Mouse (Mus musculus): ENCODE data around the gene Egfr. TPM values are rescaled to one million over a fixed set of nuclear protein-coding genes. Genes with fewer than 3 reads are reported as not detected.

The Egfr gene
- polyA plus RNA-seq, 1 experiment: not detected

DNA sequence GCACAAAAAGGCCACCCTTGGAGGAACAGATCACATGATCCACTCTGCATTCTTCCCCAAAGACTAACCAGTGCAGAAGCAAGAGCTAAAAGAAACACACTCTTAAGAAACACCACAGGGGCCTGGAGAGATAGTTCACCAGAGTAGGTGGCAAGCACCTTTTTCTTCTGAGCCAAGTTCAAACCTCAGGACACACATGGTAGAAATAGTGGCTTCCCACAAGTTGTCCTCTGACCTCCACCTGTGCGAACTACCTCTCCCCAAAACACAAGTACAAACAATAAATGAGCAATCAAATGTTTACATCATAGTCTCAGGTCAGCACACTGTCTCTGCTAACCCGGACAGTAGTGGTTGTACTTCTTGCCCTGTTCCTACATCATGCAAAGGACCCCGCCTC lies 45.5 kb downstream of the Egfr start:
- no peak overlapping the region for H3K4me3 ChIP-seq (ENCODE audit: insufficient read depth, low read depth, low read length)
- peaks cover 2% of the 10 kb centered on the region; the same call in 1 of the 2 replicates for H3K4me1 ChIP-seq (ENCODE audit: control insufficient read depth, insufficient read depth, low read length)
- TF ChIP-seq CTCF (IDR thresholded peaks at IDR 0.05; ENCODE audit: insufficient read depth, low read depth, low read length) (no peak), POLR2A (IDR thresholded peaks at IDR 0.05; ENCODE audit: insufficient read depth, low read depth, low read length) (no peak)
- 97% methylated on average over 3 of the region's 3 CpGs for WGBS
- no peak overlapping the region for H3K27ac ChIP-seq (ENCODE audit: insufficient read depth, low read depth, low read length)

- TF ChIP-seq CTCF (IDR thresholded peaks at IDR 0.05; ENCODE audit: insufficient read depth, low read depth, low read length): no peak
- no peak for TF ChIP-seq POLR2A (IDR thresholded peaks at IDR 0.05; ENCODE audit: insufficient read depth, low read depth, low read length)
- peaks cover 2% of the 10 kb centered on the region; the same call in 1 of the 2 replicates for H3K4me1 ChIP-seq (ENCODE audit: control insufficient read depth, insufficient read depth, low read length)
- no peak overlapping the region for H3K4me3 ChIP-seq (ENCODE audit: insufficient read depth, low read depth, low read length)
- H3K27ac ChIP-seq (ENCODE audit: insufficient read depth, low read depth, low read length): no peak overlapping the region
Measured at GRCm38 (mm10) chr11:16798136-16798535, 46.1 kb downstream of the Egfr start.

DNA sequence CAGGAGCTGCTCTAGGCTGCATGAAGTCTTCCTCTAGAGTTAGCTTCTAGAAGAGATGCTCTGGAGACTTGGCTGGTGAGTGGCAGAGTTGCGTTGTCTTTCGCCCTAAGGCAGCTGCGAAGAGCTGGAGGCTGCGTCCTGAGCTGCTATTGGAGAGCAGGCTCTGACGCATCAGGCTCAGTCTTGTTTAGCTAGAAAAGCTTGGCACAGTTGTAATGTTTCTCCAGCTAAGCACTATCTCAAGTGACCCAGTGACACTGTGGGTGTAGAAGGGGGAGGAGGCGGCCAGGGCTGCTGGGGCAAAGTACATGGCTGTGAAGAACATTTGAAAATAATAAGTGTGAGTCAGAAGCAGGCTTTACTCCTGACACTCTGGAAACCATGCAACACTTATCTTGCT lies 48.5 kb downstream of the Egfr start:
- TF ChIP-seq POLR2A (IDR thresholded peaks at IDR 0.05; ENCODE audit: insufficient read depth, low read depth, low read length) (no peak), CTCF (IDR thresholded peaks at IDR 0.05; ENCODE audit: insufficient read depth, low read depth, low read length) (no peak)
- Histone ChIP-seq H3K27ac (ENCODE audit: insufficient read depth, low read depth, low read length) (no peak overlapping the region), H3K4me3 (ENCODE audit: insufficient read depth, low read depth, low read length) (no peak overlapping the region), H3K4me1 (ENCODE audit: control insufficient read depth, insufficient read depth, low read length) (peaks cover 2% of the 10 kb centered on the region; the same call in 1 of the 2 replicates)
- 31% methylated on average over 6 of the region's 6 CpGs for WGBS

DNA sequence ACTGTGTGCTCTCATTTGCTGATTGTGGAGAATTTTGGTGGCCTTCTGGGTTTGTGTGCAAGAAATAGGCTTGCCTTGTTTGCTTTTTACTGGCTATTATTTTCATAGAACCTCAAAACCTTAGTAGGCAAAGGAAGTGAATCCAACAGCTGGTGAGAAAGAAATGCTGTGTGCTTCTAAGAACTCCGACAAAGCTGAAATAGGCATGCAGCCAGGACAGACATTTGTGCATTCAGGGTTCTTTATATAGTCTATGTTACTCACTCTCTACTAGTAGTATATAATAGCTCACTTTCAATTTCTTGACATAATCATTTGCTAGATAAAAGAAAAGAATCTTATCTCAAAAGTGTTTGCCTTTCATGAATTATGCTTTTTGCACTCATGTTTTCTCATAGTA lies 50.7 kb downstream of the Egfr start:
- no peak overlapping the region for H3K4me3 ChIP-seq (ENCODE audit: insufficient read depth, low read depth, low read length)
- 20% methylated on average over 1 of the region's 1 CpGs for WGBS
- peaks cover 2% of the 10 kb centered on the region; the same call in 1 of the 2 replicates for H3K4me1 ChIP-seq (ENCODE audit: control insufficient read depth, insufficient read depth, low read length)
- no peak for TF ChIP-seq CTCF (IDR thresholded peaks at IDR 0.05; ENCODE audit: insufficient read depth, low read depth, low read length)
- TF ChIP-seq POLR2A (IDR thresholded peaks at IDR 0.05; ENCODE audit: insufficient read depth, low read depth, low read length): no peak
- no peak overlapping the region for H3K27ac ChIP-seq (ENCODE audit: insufficient read depth, low read depth, low read length)

GRCm38 (mm10) chr11:16804016-16804415 lies 52.0 kb downstream of the Egfr start:
- Histone ChIP-seq H3K4me1 (ENCODE audit: control insufficient read depth, insufficient read depth, low read length) (peaks cover 2% of the 10 kb centered on the region; the same call in 1 of the 2 replicates), H3K27ac (ENCODE audit: insufficient read depth, low read depth, low read length) (no peak overlapping the region), H3K4me3 (ENCODE audit: insufficient read depth, low read depth, low read length) (no peak overlapping the region)
- WGBS: 100% methylated on average over 2 of the region's 2 CpGs
- TF ChIP-seq CTCF (IDR thresholded peaks at IDR 0.05; ENCODE audit: insufficient read depth, low read depth, low read length) (no peak), POLR2A (IDR thresholded peaks at IDR 0.05; ENCODE audit: insufficient read depth, low read depth, low read length) (no peak)

GRCm38 (mm10) chr11:16805886-16806285 lies 53.9 kb downstream of the Egfr start:
- no peak overlapping the region for H3K4me3 ChIP-seq (ENCODE audit: insufficient read depth, low read depth, low read length)
- TF ChIP-seq POLR2A (IDR thresholded peaks at IDR 0.05; ENCODE audit: insufficient read depth, low read depth, low read length) (no peak), CTCF (IDR thresholded peaks at IDR 0.05; ENCODE audit: insufficient read depth, low read depth, low read length) (no peak)
- H3K27ac ChIP-seq (ENCODE audit: insufficient read depth, low read depth, low read length): no peak overlapping the region
- WGBS: 83% methylated on average over 4 of the region's 4 CpGs
- peaks cover 5% of the 10 kb centered on the region for H3K4me1 ChIP-seq (ENCODE audit: control insufficient read depth, insufficient read depth, low read length)

GRCm38 (mm10) chr11:16809161-16809967 lies 57.4 kb downstream of the Egfr start:
- TF ChIP-seq CTCF (IDR thresholded peaks at IDR 0.05; ENCODE audit: insufficient read depth, low read depth, low read length) (no peak), POLR2A (IDR thresholded peaks at IDR 0.05; ENCODE audit: insufficient read depth, low read depth, low read length) (no peak)
- H3K27ac ChIP-seq (ENCODE audit: insufficient read depth, low read depth, low read length): no peak overlapping the region
- WGBS: 69% methylated on average over 9 of the region's 9 CpGs
- peaks cover 5% of the 10 kb centered on the region for H3K4me1 ChIP-seq (ENCODE audit: control insufficient read depth, insufficient read depth, low read length)
- no peak overlapping the region for H3K4me3 ChIP-seq (ENCODE audit: insufficient read depth, low read depth, low read length)

- Histone ChIP-seq H3K27ac (ENCODE audit: insufficient read depth, low read depth, low read length) (no peak overlapping the region), H3K4me3 (ENCODE audit: insufficient read depth, low read depth, low read length) (no peak overlapping the region), H3K4me1 (ENCODE audit: control insufficient read depth, insufficient read depth, low read length) (peaks cover 5% of the 10 kb centered on the region)
- WGBS: 74% methylated on average over 3 of the region's 3 CpGs
- TF ChIP-seq CTCF (IDR thresholded peaks at IDR 0.05; ENCODE audit: insufficient read depth, low read depth, low read length): no peak
- no peak for TF ChIP-seq POLR2A (IDR thresholded peaks at IDR 0.05; ENCODE audit: insufficient read depth, low read depth, low read length)
Measured at GRCm38 (mm10) chr11:16810086-16810485, 58.1 kb downstream of the Egfr start.

DNA sequence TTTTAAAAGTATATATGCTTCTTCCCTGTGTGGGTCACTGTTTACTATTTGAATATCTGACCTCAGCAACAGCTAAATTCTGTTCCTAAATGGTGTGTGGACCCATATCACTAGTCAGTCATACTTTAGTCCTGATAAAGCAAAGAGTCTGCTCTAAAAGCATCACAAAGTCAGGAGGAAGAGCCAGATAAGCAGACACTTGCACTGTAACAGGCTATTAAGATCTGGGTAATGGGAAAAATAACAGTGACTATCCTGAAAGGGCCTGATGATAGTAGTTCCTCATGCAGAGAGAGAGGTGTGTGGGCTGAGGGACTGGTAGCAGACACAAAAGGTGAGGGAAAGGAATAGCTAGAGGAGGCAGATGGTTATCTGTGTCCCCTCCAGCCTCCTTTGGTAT lies 61.3 kb downstream of the Egfr start:
- Histone ChIP-seq H3K27ac (ENCODE audit: insufficient read depth, low read depth, low read length) (no peak overlapping the region), H3K4me1 (ENCODE audit: control insufficient read depth, insufficient read depth, low read length) (peaks cover 7% of the 10 kb centered on the region), H3K4me3 (ENCODE audit: insufficient read depth, low read depth, low read length) (no peak overlapping the region)
- TF ChIP-seq POLR2A (IDR thresholded peaks at IDR 0.05; ENCODE audit: insufficient read depth, low read depth, low read length): no peak
- no peak for TF ChIP-seq CTCF (IDR thresholded peaks at IDR 0.05; ENCODE audit: insufficient read depth, low read depth, low read length)

Measured in olfactory bulb, adult 2 months (tissue).